Mouse (Mus musculus): ENCODE results near the gene Abcb8. TPM values are rescaled to one million over a fixed set of nuclear protein-coding genes. Genes with fewer than 3 reads are reported as not detected.
A peak's percentile ranks its signal among the peaks of the same experiment; 100 is the strongest.

Abcb8 gene
- polyA plus RNA-seq, 1 experiment from 2014 or later, result 42.1 TPM

- no peak for ATAC-seq (ENCODE audit: low FRiP score, low read depth)
- H3K27ac ChIP-seq, result no peak overlapping the region
- H3K4me1 ChIP-seq, result peaks cover 23% of the 10 kb centered on the region
- no peak overlapping the region for H3K9ac ChIP-seq
- WGBS, result 84% methylated on average over 9 of the region's 9 CpGs
- H3K4me2 ChIP-seq (replicated peaks), result no peak overlapping the region
- H3K36me3 ChIP-seq, result peaks cover 67% of the 10 kb centered on the region
- no peak overlapping the region for H3K4me3 ChIP-seq
- no peaks in the 10 kb centered on the region for H3K27me3 ChIP-seq
- no peaks in the 10 kb centered on the region for H3K9me3 ChIP-seq
These were observed 48.6 kb downstream of the Abcb8 start for GRCm38 (mm10) chr5:24442029-24442428.

GRCm38 (mm10) chr5:24443204-24443603, 49.7 kb downstream of the Abcb8 start:
- Histone ChIP-seq H3K4me1 (peaks cover 32% of the 10 kb centered on the region), H3K27me3 (no peaks in the 10 kb centered on the region), H3K9ac (no peak overlapping the region), H3K4me2 (replicated peaks) (no peak overlapping the region), H3K4me3 (no peak overlapping the region; the same call in 1 of the 2 replicates), H3K36me3 (peaks cover 57% of the 10 kb centered on the region), H3K27ac (no peak overlapping the region), H3K9me3 (no peaks in the 10 kb centered on the region)
- 89% methylated on average over 7 of the region's 7 CpGs for WGBS
- no peak for ATAC-seq (ENCODE audit: low FRiP score, low read depth)

- Histone ChIP-seq H3K4me2 (replicated peaks) (peak overlapping the region; percentile 92), H3K36me3 (peaks cover 50% of the 10 kb centered on the region), H3K4me1 (peaks cover 32% of the 10 kb centered on the region), H3K9ac (peak overlapping the region; percentile 96), H3K4me3 (peak overlapping the region; percentile 92), H3K27ac (no peak overlapping the region; the same call in 1 of the 2 replicates), H3K27me3 (no peaks in the 10 kb centered on the region), H3K9me3 (no peaks in the 10 kb centered on the region)
- no peak for ATAC-seq (ENCODE audit: low FRiP score, low read depth)
- WGBS, result 82% methylated on average over 12 of the region's 12 CpGs
These were observed 50.5 kb downstream of the Abcb8 start for GRCm38 (mm10) chr5:24443927-24444326.

GRCm38 (mm10) chr5:24444746-24445427, 51.4 kb downstream of the Abcb8 start, which contains the start of gene Fastk:
Gene Fastk (minus strand): TSS chr5:24445287.
- Histone ChIP-seq H3K36me3 (peaks cover 41% of the 10 kb centered on the region), H3K27me3 (no peaks in the 10 kb centered on the region), H3K27ac (peak within 1 kb of the TSS; percentile 92), H3K9me3 (no peaks in the 10 kb centered on the region), H3K9ac (peak within 1 kb of the TSS; percentile 96), H3K4me1 (peaks cover 32% of the 10 kb centered on the region), H3K4me2 (replicated peaks) (peak within 1 kb of the TSS; percentile 92), H3K4me3 (peak within 1 kb of the TSS; percentile 92)
- ATAC-seq (ENCODE audit: low FRiP score, low read depth), result peak; percentile 83
- under 1% methylated on average over 60 of the region's 60 CpGs for WGBS

GRCm38 (mm10) chr5:24445428-24446080, 52.1 kb downstream of the Abcb8 start:
- Histone ChIP-seq H3K4me2 (replicated peaks) (peak overlapping the region; percentile 92), H3K4me3 (peak overlapping the region; percentile 92), H3K36me3 (peaks cover 34% of the 10 kb centered on the region), H3K9ac (peak overlapping the region; percentile 96), H3K9me3 (no peaks in the 10 kb centered on the region), H3K4me1 (peaks cover 32% of the 10 kb centered on the region), H3K27ac (peak overlapping the region; percentile 74), H3K27me3 (no peaks in the 10 kb centered on the region)
- no peak for ATAC-seq (ENCODE audit: low FRiP score, low read depth)
- 54% methylated on average over 20 of the region's 20 CpGs for WGBS

GRCm38 (mm10) chr5:24446630-24447029, 53.2 kb downstream of the Abcb8 start:
- peaks cover 23% of the 10 kb centered on the region for H3K36me3 ChIP-seq
- WGBS, result 90% methylated on average over 7 of the region's 7 CpGs
- H3K4me1 ChIP-seq, result peaks cover 39% of the 10 kb centered on the region
- no peak overlapping the region for H3K9ac ChIP-seq
- peak overlapping the region; percentile 85 for H3K4me2 ChIP-seq (replicated peaks)
- peak overlapping the region; percentile 66; the same call in 1 of the 2 replicates for H3K4me3 ChIP-seq
- ATAC-seq (ENCODE audit: low FRiP score, low read depth), result no peak
- no peaks in the 10 kb centered on the region for H3K9me3 ChIP-seq
- no peak overlapping the region for H3K27ac ChIP-seq
- H3K27me3 ChIP-seq, result no peaks in the 10 kb centered on the region

GRCm38 (mm10) chr5:24447624-24448298, 54.3 kb downstream of the Abcb8 start, which contains the start of gene Tmub1:
Gene Tmub1 (minus strand): TSS chr5:24447854.
- Histone ChIP-seq H3K4me1 (peaks cover 39% of the 10 kb centered on the region), H3K27me3 (no peaks in the 10 kb centered on the region)
- 2% methylated on average over 34 of the region's 34 CpGs for WGBS

GRCm38 (mm10) chr5:24451264-24452029, 58.0 kb downstream of the Abcb8 start:
- H3K4me2 ChIP-seq (replicated peaks), result peak overlapping the region; percentile 100
- H3K9ac ChIP-seq, result peak overlapping the region; percentile 95
- no peaks in the 10 kb centered on the region for H3K9me3 ChIP-seq
- peak; percentile 71 for ATAC-seq (ENCODE audit: low FRiP score, low read depth)
- H3K4me3 ChIP-seq, result peak overlapping the region; percentile 94
- 3% methylated on average over 52 of the region's 66 CpGs for WGBS
- H3K4me1 ChIP-seq, result peaks cover 58% of the 10 kb centered on the region
- H3K27ac ChIP-seq, result peak overlapping the region; percentile 91
- peaks cover 9% of the 10 kb centered on the region for H3K36me3 ChIP-seq
- H3K27me3 ChIP-seq, result no peaks in the 10 kb centered on the region

More at GRCm38 (mm10) chr5:24447624-24448298, 54.3 kb downstream of the Abcb8 start, which contains the start of gene Tmub1:
- H3K36me3 ChIP-seq, result peaks cover 12% of the 10 kb centered on the region
- H3K4me3 ChIP-seq, result peak within 1 kb of the TSS; percentile 66
- peak within 1 kb of the TSS; percentile 71 for H3K9ac ChIP-seq
- ATAC-seq (ENCODE audit: low FRiP score, low read depth), result peak; percentile 72
- no peaks in the 10 kb centered on the region for H3K9me3 ChIP-seq
- H3K4me2 ChIP-seq (replicated peaks), result peak within 1 kb of the TSS; percentile 85
- H3K27ac ChIP-seq, result peak within 1 kb of the TSS; percentile 74

- no peaks in the 10 kb centered on the region for H3K27me3 ChIP-seq
- peak; percentile 58 for ATAC-seq (ENCODE audit: low FRiP score, low read depth)
- no peaks in the 10 kb centered on the region for H3K9me3 ChIP-seq
- peak within 1 kb of the TSS; percentile 95 for H3K9ac ChIP-seq
- peaks cover 13% of the 10 kb centered on the region for H3K36me3 ChIP-seq
- peak within 1 kb of the TSS; percentile 100 for H3K4me2 ChIP-seq (replicated peaks)
- peaks cover 52% of the 10 kb centered on the region for H3K4me1 ChIP-seq
- H3K4me3 ChIP-seq, result peak within 1 kb of the TSS; percentile 94
- WGBS, result under 1% methylated on average over 65 of the region's 85 CpGs
- H3K27ac ChIP-seq, result peak within 1 kb of the TSS; percentile 91
These were observed 58.7 kb downstream of the Abcb8 start, which contains the start of gene Agap3 for GRCm38 (mm10) chr5:24452030-24452690. Gene Agap3 (plus strand): TSS chr5:24452177.

GRCm38 (mm10) chr5:24452691-24453233, 59.3 kb downstream of the Abcb8 start:
- Histone ChIP-seq H3K27ac (peak overlapping the region; percentile 91), H3K36me3 (peaks cover 19% of the 10 kb centered on the region), H3K4me2 (replicated peaks) (peak overlapping the region; percentile 100), H3K9ac (peak overlapping the region; percentile 95), H3K27me3 (no peaks in the 10 kb centered on the region), H3K4me1 (peaks cover 49% of the 10 kb centered on the region), H3K4me3 (peak overlapping the region; percentile 94), H3K9me3 (0 out of 2 replicates have a peak, but pooled peaks cover 3% of the 10 kb centered on the region)
- ATAC-seq (ENCODE audit: low FRiP score, low read depth), result peak; percentile 30; the same call in 1 of the 2 replicates
- WGBS, result 0% methylated on average over 29 of the region's 29 CpGs

Measured in limb, embryonic 13.5 days (tissue).